Mouse (Mus musculus): Measurements from ENCODE around the gene Tmem88. TPM values are rescaled to one million over a fixed set of nuclear protein-coding genes. Genes with fewer than 3 reads are reported as not detected.

Tmem88 gene
- polyA plus RNA-seq (2015; fragmentation: Nextera tagmentation; extraction: Ambion mirVana), result 36.4 and 44.7 TPM in 2 replicates

DNA sequence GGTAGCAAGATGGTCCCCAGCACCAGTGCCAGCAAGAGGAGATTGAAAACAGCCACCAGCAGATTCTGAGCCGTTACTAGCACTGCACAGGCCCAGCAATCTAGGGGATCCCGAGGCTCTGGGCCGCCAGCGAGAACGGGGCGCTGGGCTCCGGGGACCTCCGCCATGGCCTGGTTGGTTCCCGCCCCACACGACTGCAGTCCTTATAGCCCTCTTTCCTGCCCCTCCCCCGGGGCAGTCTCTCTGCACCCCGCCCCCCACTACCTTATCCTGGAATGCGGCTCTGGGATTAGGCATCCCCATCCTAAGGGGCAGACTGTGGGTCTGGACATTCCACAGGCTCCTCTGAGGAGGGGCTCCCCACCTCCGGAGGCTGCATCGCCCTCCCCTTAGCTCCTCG is at the start of gene Tmem88:
Gene Tmem88 (minus strand): TSS at position 176 of the 400 bp plus-strand sequence.

GRCm38 (mm10) chr11:69413221-69414181 is 15.5 kb upstream of the Tmem88 start, which contains the start of gene Kdm6b:
Gene Kdm6b (minus strand): TSS chr11:69413675.

GRCm38 (mm10) chr11:69395235-69395633 is 2.8 kb downstream of the Tmem88 start, which contains the start of the genes Naa38 and Cyb5d1:
Gene Naa38 (plus strand): TSS chr11:69395487.
Gene Cyb5d1 (minus strand): TSS chr11:69395631.

DNA sequence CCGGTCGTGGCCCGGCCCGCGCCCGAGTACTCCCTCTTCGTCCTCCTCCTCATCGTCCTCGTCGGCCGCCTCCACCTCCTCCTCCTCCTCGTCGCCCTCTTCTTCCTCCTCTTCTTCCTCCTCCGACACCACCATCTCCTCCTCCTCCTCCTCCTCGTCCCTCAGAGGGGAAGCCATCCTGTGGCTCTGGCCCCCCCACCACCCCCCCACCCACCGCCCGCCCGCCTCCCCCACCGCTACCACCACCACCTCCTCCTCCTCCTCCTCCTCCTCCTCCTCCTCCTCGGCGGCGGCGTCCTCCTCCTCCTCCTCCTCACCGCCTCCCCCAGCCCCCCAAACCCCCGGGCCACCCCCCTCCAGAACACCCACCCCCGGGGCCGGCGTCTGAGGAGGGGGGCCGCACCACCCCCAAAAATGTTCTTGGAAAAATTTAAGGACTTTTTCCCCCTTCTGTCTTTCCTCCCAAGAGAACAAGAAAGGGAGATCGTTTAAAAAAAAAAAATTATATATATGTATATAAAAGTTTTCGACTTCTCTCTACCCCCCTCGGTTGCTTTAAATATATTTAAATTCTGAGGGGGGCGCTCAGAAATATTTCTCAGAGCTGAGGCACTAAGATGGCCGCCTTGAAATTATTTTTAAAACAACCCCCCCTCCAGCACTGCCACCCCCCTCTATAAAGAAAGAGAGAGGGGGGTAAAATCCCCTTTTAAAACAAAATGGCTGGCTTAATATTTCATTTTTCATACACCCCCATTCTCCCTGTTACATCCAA is 28.6 kb downstream of the Tmem88 start, which contains the start of gene Chd3:
Gene Chd3 (minus strand): TSS at position 192 of the 775 bp plus-strand sequence.

Other genes with a start within 250 kb of the Tmem88 start
- gene Alox12b, start 241.2 kb downstream of the Tmem88 start, polyA plus RNA-seq (2015; fragmentation: Nextera tagmentation; extraction: Ambion mirVana), result 0.77 TPM in 1 of 2 replicates, not detected in the other
- 0.08 TPM in 1 of 2 replicates, not detected in the other for gene Alox8, start 200.4 kb downstream of the Tmem88 start, polyA plus RNA-seq (2015; fragmentation: Nextera tagmentation; extraction: Ambion mirVana)
- gene Gucy2e, start 161.2 kb downstream of the Tmem88 start, polyA plus RNA-seq (2015; fragmentation: Nextera tagmentation; extraction: Ambion mirVana), result 0.20 and 0.26 TPM in 2 replicates
- gene Cntrob, start 74.5 kb downstream of the Tmem88 start, polyA plus RNA-seq (2015; fragmentation: Nextera tagmentation; extraction: Ambion mirVana), result 6.9 and 7.3 TPM in 2 replicates
- 156 and 165 TPM in 2 replicates for gene Trappc1, start 74.3 kb downstream of the Tmem88 start, polyA plus RNA-seq (2015; fragmentation: Nextera tagmentation; extraction: Ambion mirVana)
- gene Kcnab3, start 72.0 kb downstream of the Tmem88 start, polyA plus RNA-seq (2015; fragmentation: Nextera tagmentation; extraction: Ambion mirVana), result 2.1 and 3.4 TPM in 2 replicates
- gene Rnf227, start 57.8 kb downstream of the Tmem88 start, polyA plus RNA-seq (2015; fragmentation: Nextera tagmentation; extraction: Ambion mirVana), result 11.8 and 19.2 TPM in 2 replicates
- gene Chd3, start 28.8 kb downstream of the Tmem88 start, polyA plus RNA-seq (2015; fragmentation: Nextera tagmentation; extraction: Ambion mirVana), result 20.4 and 27.7 TPM in 2 replicates
- 338 and 498 TPM in 2 replicates for gene Naa38, start 2.7 kb downstream of the Tmem88 start, polyA plus RNA-seq (2015; fragmentation: Nextera tagmentation; extraction: Ambion mirVana)
- gene Cyb5d1, start 2.6 kb downstream of the Tmem88 start, polyA plus RNA-seq (2015; fragmentation: Nextera tagmentation; extraction: Ambion mirVana), result 16.4 and 21.0 TPM in 2 replicates
- 13.8 and 14.7 TPM in 2 replicates for gene Kdm6b, start 15.4 kb upstream of the Tmem88 start, polyA plus RNA-seq (2015; fragmentation: Nextera tagmentation; extraction: Ambion mirVana)
- 0.30 and 1.3 TPM in 2 replicates for gene Dnah2, start 150.9 kb upstream of the Tmem88 start, polyA plus RNA-seq (2015; fragmentation: Nextera tagmentation; extraction: Ambion mirVana)
- 9.0 and 17.2 TPM in 2 replicates for gene Efnb3, start 162.0 kb upstream of the Tmem88 start, polyA plus RNA-seq (2015; fragmentation: Nextera tagmentation; extraction: Ambion mirVana)
- 10.6 and 11.8 TPM in 2 replicates for gene Wrap53, start 182.0 kb upstream of the Tmem88 start, polyA plus RNA-seq (2015; fragmentation: Nextera tagmentation; extraction: Ambion mirVana)
- gene Trp53, start 182.1 kb upstream of the Tmem88 start, polyA plus RNA-seq (2015; fragmentation: Nextera tagmentation; extraction: Ambion mirVana), result 50.4 and 67.8 TPM in 2 replicates
- gene Atp1b2, start 207.7 kb upstream of the Tmem88 start, polyA plus RNA-seq (2015; fragmentation: Nextera tagmentation; extraction: Ambion mirVana), result 25.4 and 32.3 TPM in 2 replicates
- 0.14 TPM in 1 of 2 replicates, not detected in the other for gene Shbg, start 219.7 kb upstream of the Tmem88 start, polyA plus RNA-seq (2015; fragmentation: Nextera tagmentation; extraction: Ambion mirVana)
- 41.0 and 44.3 TPM in 2 replicates for gene Sat2, start 223.8 kb upstream of the Tmem88 start, polyA plus RNA-seq (2015; fragmentation: Nextera tagmentation; extraction: Ambion mirVana)
- 17.0 and 23.2 TPM in 2 replicates for gene Fxr2, start 234.8 kb upstream of the Tmem88 start, polyA plus RNA-seq (2015; fragmentation: Nextera tagmentation; extraction: Ambion mirVana)

Measured in adrenal gland, postnatal 0 days (tissue).